Mouse (Mus musculus) myocyte (in vitro differentiated cells): ENCODE results near the gene Ctcf.

Source experiments
- CEBPB ChIP-seq: IDR thresholded peaks from 2 replicates; pipeline ENCODE4 v1.6.1; 2011; ENCODE audit warnings: mild to moderate bottlenecking, moderate library complexity; ENCODE audit not compliant: poor library complexity, insufficient read depth, severe bottlenecking
- MAX ChIP-seq: IDR thresholded peaks from one replicate; pipeline ENCODE4 v1.6.1; 2011; ENCODE audit warnings: low read depth, mild to moderate bottlenecking, control low read depth
- POLR2A ChIP-seq: IDR thresholded peaks from one replicate; pipeline ENCODE4 v1.6.1; 2011; ENCODE audit warnings: low read depth, mild to moderate bottlenecking, control low read depth, moderate library complexity; ENCODE audit not compliant: insufficient read length
- USF1 ChIP-seq: IDR thresholded peaks from one replicate; pipeline ENCODE4 v1.6.1; 2011; ENCODE audit warnings: low read depth, mild to moderate bottlenecking, control low read depth, moderate library complexity

DNA sequence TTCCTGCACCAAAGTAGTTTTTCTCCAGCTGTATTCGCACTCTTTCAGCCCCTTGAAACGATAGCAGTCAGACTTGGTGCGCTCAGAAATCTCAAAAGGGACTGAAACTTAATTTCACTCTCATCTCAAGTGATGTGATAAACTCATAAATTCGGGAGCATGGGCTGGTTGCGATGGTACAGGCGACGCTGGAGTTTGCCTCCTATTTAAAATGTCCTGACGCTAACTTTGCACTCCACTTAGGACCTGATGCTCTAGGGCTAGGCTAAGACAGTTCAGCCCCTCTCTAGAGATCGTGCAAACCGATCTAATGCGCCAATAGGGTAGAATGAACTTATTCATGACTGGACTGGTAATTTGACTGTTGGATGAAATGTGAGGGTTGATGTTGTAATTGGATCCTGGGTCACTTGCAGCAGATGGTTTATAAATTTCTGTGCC lies 1.3 kb downstream of the Ctcf start:
- TF ChIP-seq POLR2A (no peak), CEBPB (no peak), MAX (no peak), USF1 (no peak)
